Mouse (Mus musculus) embryonic fibroblast, embryonic 13.5 days (primary cell): ENCODE data around the gene Ammecr1.

Experiments used
- CTCF ChIP-seq: IDR thresholded peaks from 2 replicates; pipeline ENCODE4 v1.5.1; 2011; ENCODE audit warnings: mild to moderate bottlenecking, control low read depth, low read length, moderate library complexity, borderline replicate concordance; ENCODE audit not compliant: insufficient read depth
- POLR2A ChIP-seq: IDR thresholded peaks from 2 replicates; pipeline ENCODE4 v1.6.1; 2011; ENCODE audit warnings: low read depth, mild to moderate bottlenecking, control low read depth, low read length, moderate library complexity

DNA sequence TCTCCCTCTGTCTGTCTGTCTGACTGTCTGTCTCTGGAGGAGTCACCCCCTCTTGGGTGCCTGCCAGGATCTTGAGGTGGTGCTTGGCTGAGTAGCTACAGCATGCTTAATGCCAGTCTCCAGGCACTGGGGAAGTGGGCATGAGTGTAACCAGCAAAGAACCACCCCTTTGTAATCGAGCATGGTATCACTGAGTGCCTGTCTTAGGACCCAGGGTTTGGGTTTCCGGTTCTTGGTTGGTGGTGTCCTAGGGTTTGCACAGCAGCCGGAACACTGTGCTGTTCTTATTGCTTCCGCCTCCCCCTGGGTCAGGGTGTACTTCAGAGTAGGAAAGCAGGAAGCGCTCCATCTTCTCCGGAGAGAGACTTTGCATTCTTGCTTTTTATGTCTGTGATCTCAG lies 160.4 kb downstream of the Ammecr1 start:
- TF ChIP-seq CTCF = no peak
- no peak for TF ChIP-seq POLR2A
